Mouse (Mus musculus) bone marrow macrophage, adult 2 months (primary cell): ENCODE measurements around the gene Gm11361. TPM values are rescaled to one million over a fixed set of nuclear protein-coding genes. Genes with fewer than 3 reads are reported as not detected.

ENCODE experiments used
- H3K27ac ChIP-seq: 2 replicates; pipeline ENCODE4 v1.5.1; 2012; ENCODE audit warnings: low read depth, low read length; ENCODE audit not compliant: insufficient read depth
- H3K4me1 ChIP-seq: 2 replicates; pipeline ENCODE4 v1.6.1; 2012; ENCODE audit warnings: low read length; ENCODE audit not compliant: control insufficient read depth, insufficient read depth
- H3K4me3 ChIP-seq: 2 replicates; pipeline ENCODE4 v1.5.1; 2012; ENCODE audit warnings: mild to moderate bottlenecking, low read length, moderate library complexity; ENCODE audit not compliant: insufficient read depth
- CTCF ChIP-seq: IDR thresholded peaks from 2 replicates; pipeline ENCODE4 v1.5.1; 2012; ENCODE audit warnings: low read depth, mild to moderate bottlenecking, low read length, moderate library complexity
- POLR2A ChIP-seq: IDR thresholded peaks from 2 replicates; pipeline ENCODE4 v1.6.1; 2012; ENCODE audit warnings: mild to moderate bottlenecking, low read depth, low read length, borderline replicate concordance
- polyA plus RNA-seq: library from polyadenylated mRNA; stranded (reverse); fragments of >200 nt; gene quantifications from 2 replicates; pipeline ENCODE4 v1.2.4, GENCODE M21; 2012; ENCODE audit not compliant: missing spikeins, insufficient read depth, insufficient read length

Gm11361 gene
- not detected in 2 replicates for polyA plus RNA-seq

- TF ChIP-seq CTCF (no peak), POLR2A (no peak)
- no peaks in the 10 kb centered on the region for H3K4me1 ChIP-seq
- H3K4me3 ChIP-seq, result no peak within 1 kb of the TSS
- H3K27ac ChIP-seq, result no peak within 1 kb of the TSS
These were observed at the start of gene Gm11361 for GRCm38 (mm10) chr13:28257228-28257627. Gene Gm11361 (plus strand): TSS chr13:28257528.

GRCm38 (mm10) chr13:28264399-28264798 lies 7.1 kb downstream of the Gm11361 start:
- TF ChIP-seq CTCF (no peak), POLR2A (no peak)
- no peak overlapping the region for H3K4me3 ChIP-seq
- no peak overlapping the region for H3K27ac ChIP-seq
- H3K4me1 ChIP-seq, result no peaks in the 10 kb centered on the region

GRCm38 (mm10) chr13:28287368-28287767 lies 30.0 kb downstream of the Gm11361 start:
- no peak overlapping the region for H3K4me3 ChIP-seq
- no peak overlapping the region for H3K27ac ChIP-seq
- TF ChIP-seq POLR2A, result no peak
- no peak for TF ChIP-seq CTCF
- no peaks in the 10 kb centered on the region for H3K4me1 ChIP-seq

- TF ChIP-seq POLR2A (no peak), CTCF (no peak)
- H3K4me1 ChIP-seq, result no peaks in the 10 kb centered on the region
- no peak overlapping the region for H3K27ac ChIP-seq
- no peak overlapping the region for H3K4me3 ChIP-seq
These were observed 36.9 kb downstream of the Gm11361 start for GRCm38 (mm10) chr13:28294272-28294671.

GRCm38 (mm10) chr13:28294757-28295361 lies 37.5 kb downstream of the Gm11361 start:
- H3K27ac ChIP-seq, result no peak overlapping the region
- H3K4me1 ChIP-seq, result no peaks in the 10 kb centered on the region
- no peak for TF ChIP-seq CTCF
- TF ChIP-seq POLR2A, result no peak
- H3K4me3 ChIP-seq, result no peak overlapping the region

GRCm38 (mm10) chr13:28295492-28295891 lies 38.2 kb downstream of the Gm11361 start:
- no peak overlapping the region for H3K4me3 ChIP-seq
- no peaks in the 10 kb centered on the region for H3K4me1 ChIP-seq
- no peak for TF ChIP-seq CTCF
- TF ChIP-seq POLR2A, result no peak
- H3K27ac ChIP-seq, result no peak overlapping the region

- Histone ChIP-seq H3K4me1 (no peaks in the 10 kb centered on the region), H3K4me3 (no peak overlapping the region), H3K27ac (no peak overlapping the region)
- no peak for TF ChIP-seq CTCF
- TF ChIP-seq POLR2A, result no peak
These were observed 39.8 kb downstream of the Gm11361 start for GRCm38 (mm10) chr13:28297098-28297497.

GRCm38 (mm10) chr13:28297577-28297976 lies 40.2 kb downstream of the Gm11361 start:
- Histone ChIP-seq H3K27ac (no peak overlapping the region), H3K4me3 (no peak overlapping the region), H3K4me1 (no peaks in the 10 kb centered on the region)
- TF ChIP-seq POLR2A (no peak), CTCF (no peak)

Other genes with a start within 250 kb of the Gm11361 start
- gene Prl4a1, start 241.3 kb upstream of the Gm11361 start, polyA plus RNA-seq, result not detected in 2 replicates
- gene Prl5a1, start 115.0 kb upstream of the Gm11361 start, polyA plus RNA-seq, result not detected in 2 replicates